Mouse (Mus musculus) CH12.LX (cell line): ENCODE results near the gene Oas1h. TPM values are rescaled to one million over a fixed set of nuclear protein-coding genes. Genes with fewer than 3 reads are reported as not detected.
A peak's percentile ranks its signal among the peaks of the same experiment; 100 is the strongest.

Source experiments
- DNase-seq: peaks from one replicate; pipeline ENCODE4 v3.0.0-alpha.2; 2013; ENCODE audit errors: extremely low read depth
- H3K27ac ChIP-seq: 2 replicates; pipeline ENCODE4 v1.5.1; 2012; ENCODE audit warnings: low read depth, mild to moderate bottlenecking, control low read depth, moderate library complexity; ENCODE audit not compliant: insufficient read depth
- H3K27me3 ChIP-seq: replicated peaks from 2 replicates; pipeline ENCODE3; 2012; ENCODE audit warnings: inconsistent platforms
- H3K36me3 ChIP-seq, 2 experiments: replicated peaks in 1 of 2; 2 replicates each; pipeline versions ENCODE3 to v1.6.1; 2012; ENCODE audit warnings: inconsistent platforms in 1 of 2, low read length in 1 of 2, mild to moderate bottlenecking in 1 of 2, mixed read lengths in 1 of 2, moderate library complexity in 1 of 2; ENCODE audit not compliant: control insufficient read depth in 1 of 2, insufficient read depth in 1 of 2
- H3K4me1 ChIP-seq, 2 experiments: 2 replicates each; pipeline ENCODE4 v1.6.1; 2012; ENCODE audit warnings: inconsistent platforms in 1 of 2, moderate library complexity in 1 of 2; ENCODE audit not compliant: insufficient read depth in 2 of 2, control insufficient read depth in 1 of 2
- H3K4me2 ChIP-seq: 2 replicates; pipeline ENCODE4 v1.6.1; 2012; ENCODE audit warnings: low read depth, mild to moderate bottlenecking, control low read depth; ENCODE audit not compliant: poor library complexity, insufficient read depth, severe bottlenecking
- H3K4me3 ChIP-seq, 3 experiments: fragments of 150-350 bp in 1 of 3; sonication (generic) in 1 of 3; replicated peaks in 1 of 3; 2 replicates each; pipeline versions ENCODE3 to v1.5.1; 2011 to 2012; ENCODE audit warnings: low read depth in 2 of 3, low read length in 2 of 3, mild to moderate bottlenecking in 2 of 3, moderate library complexity in 2 of 3, control low read depth in 1 of 3, improper control_type of control experiment in 1 of 3, inconsistent platforms in 1 of 3, mixed read lengths in 1 of 3; ENCODE audit not compliant: poor library complexity in 1 of 3
- H3K79me2 ChIP-seq: replicated peaks from 2 replicates; pipeline ENCODE4 v1.6.1; 2012; ENCODE audit warnings: mild to moderate bottlenecking, moderate library complexity; ENCODE audit not compliant: control insufficient read depth, poor library complexity, insufficient read depth, severe bottlenecking; ENCODE audit errors: extremely low read depth
- H3K9ac ChIP-seq: 2 replicates; pipeline ENCODE4 v1.6.1; 2012; ENCODE audit warnings: low read depth, mild to moderate bottlenecking, control low read depth, moderate library complexity; ENCODE audit not compliant: insufficient read depth
- H3K9me3 ChIP-seq: replicated peaks from 2 replicates; pipeline ENCODE3; 2012; ENCODE audit warnings: low read length, inconsistent platforms, mixed read lengths
- CHD1 ChIP-seq: IDR thresholded peaks from 2 replicates; pipeline ENCODE4 v1.6.1; 2012; ENCODE audit warnings: low read depth, low read length, improper control_type of control experiment, inconsistent platforms
- CTCF ChIP-seq, 2 experiments: IDR thresholded peaks in 1 of 2; conservative IDR thresholded peaks in 1 of 2; 2 replicates each; pipeline ENCODE4 v1.5.1; 2011 to 2012; ENCODE audit warnings: low read depth in 2 of 2, low read length in 2 of 2, improper control_type of control experiment in 1 of 2, inconsistent platforms in 1 of 2, mild to moderate bottlenecking in 1 of 2, moderate library complexity in 1 of 2
- E2F4 ChIP-seq: IDR thresholded peaks from 2 replicates; pipeline ENCODE4 v1.6.1; 2011; ENCODE audit warnings: low read depth, low read length, improper control_type of control experiment; ENCODE audit not compliant: insufficient replicate concordance
- GABPA ChIP-seq: IDR thresholded peaks from 2 replicates; pipeline ENCODE4 v1.6.1; 2012; ENCODE audit warnings: low read depth, low read length, improper control_type of control experiment, inconsistent platforms; ENCODE audit not compliant: insufficient replicate concordance
- MEF2A ChIP-seq: IDR thresholded peaks from 2 replicates; pipeline ENCODE4 v1.6.1; 2014; ENCODE audit warnings: low read depth, mild to moderate bottlenecking, inconsistent platforms, low read length, improper control_type of control experiment, borderline replicate concordance
- MXI1 ChIP-seq: IDR thresholded peaks from 2 replicates; pipeline ENCODE4 v1.6.1; 2011; ENCODE audit warnings: mild to moderate bottlenecking, low read depth, low read length, improper control_type of control experiment
- MYC ChIP-seq: IDR thresholded peaks from 2 replicates; pipeline ENCODE4 v1.6.1; 2011; ENCODE audit warnings: low read depth, mild to moderate bottlenecking, improper control_type of control experiment, low read length
- RAD21 ChIP-seq: IDR thresholded peaks from 2 replicates; pipeline ENCODE4 v1.6.1; 2011; ENCODE audit warnings: low read depth, mild to moderate bottlenecking, low read length, improper control_type of control experiment, moderate library complexity
- SMC3 ChIP-seq: IDR thresholded peaks from 2 replicates; pipeline ENCODE4 v1.6.1; 2011; ENCODE audit warnings: low read depth, low read length, improper control_type of control experiment
- TCF12 ChIP-seq: IDR thresholded peaks from 2 replicates; pipeline ENCODE4 v1.6.1; 2014; ENCODE audit warnings: low read depth, mild to moderate bottlenecking, inconsistent platforms, low read length, improper control_type of control experiment
- ZC3H11A ChIP-seq: IDR thresholded peaks from 2 replicates; pipeline ENCODE4 v1.6.1; 2012; ENCODE audit warnings: low read depth, mild to moderate bottlenecking, inconsistent platforms, low read length, improper control_type of control experiment
- ZNF384 ChIP-seq: IDR thresholded peaks from 2 replicates; pipeline ENCODE4 v1.6.1; 2012; ENCODE audit warnings: low read depth, low read length, improper control_type of control experiment, inconsistent platforms
- dilution Hi-C: fragments of 300-500 bp; cut with MboI; formaldehyde crosslinking; loops from 2 replicates; pipeline ENCODE4 v1.14.3; 2020; ENCODE audit warnings: low sequenced_read_pairs; ENCODE audit not compliant: extremely low pct_unique_long_range_greater_than_20kb, extremely low pct_ligation_motif_present
- in situ Hi-C: fragments of 300-500 bp; cut with MboI; formaldehyde crosslinking; loops from 3 replicates; pipeline ENCODE4 v1.14.3; 2019; ENCODE audit warnings: low sequenced_read_pairs, low pct_ligation_motif_present, low pct_unique_long_range_greater_than_20kb, mixed read lengths
- polyA plus RNA-seq: library from polyadenylated mRNA; unstranded; fragments of >175 nt; gene quantifications from 2 replicates; pipeline ENCODE4 v1.2.1, GENCODE M21; 2012; ENCODE audit warnings: low read depth; ENCODE audit not compliant: insufficient read length
- total RNA-seq, 2 experiments: library from RNA; depleted of rRNA; stranded (reverse); fragments of 300-350 nt in 1 of 2; fragments of >200 nt in 1 of 2; gene quantifications; 2 replicates each; pipeline ENCODE4 v1.2.3; 2012 to 2014

Oas1h gene
- total and polyA plus RNA-seq, 3 experiments: not detected

- no peaks in the 10 kb centered on the region for H3K79me2 ChIP-seq
- no peak overlapping the region for H3K9ac ChIP-seq
- peak; percentile 37 to 76; a peak in 2 of 4 replicates for TF ChIP-seq CTCF (conservative IDR thresholded peaks at IDR 0.05 in 1 of 2, IDR thresholded peaks at IDR 0.05 in 1 of 2; ENCODE audit: low read depth in 2 of 2, low read length in 2 of 2)
- peak; percentile 53 for TF ChIP-seq SMC3
- TF ChIP-seq CHD1: no peak
- TF ChIP-seq RAD21: peak; percentile 59
- H3K4me1 ChIP-seq: no peaks in the 10 kb centered on the region
- H3K4me2 ChIP-seq: no peak overlapping the region
- no peak overlapping the region for H3K27ac ChIP-seq
- DNase-seq: peak; percentile 48
- no peaks in the 10 kb centered on the region for H3K36me3 ChIP-seq
- H3K27me3 ChIP-seq: peaks cover 67% of the 10 kb centered on the region
- peaks cover 4% of the 10 kb centered on the region for H3K9me3 ChIP-seq
- in situ Hi-C loops: no loop called here
- no peak overlapping the region for H3K4me3 ChIP-seq
- dilution Hi-C loops: no loop called here
Measured at GRCm38 (mm10) chr5:120865336-120865860, 4.2 kb downstream of the Oas1h start.

GRCm38 (mm10) chr5:120869436-120870015 lies 8.3 kb downstream of the Oas1h start:
- Histone ChIP-seq H3K79me2 (no peaks in the 10 kb centered on the region), H3K4me2 (no peak overlapping the region), H3K27ac (no peak overlapping the region), H3K9me3 (peaks cover 4% of the 10 kb centered on the region), H3K27me3 (peaks cover 86% of the 10 kb centered on the region), H3K4me3 (no peak overlapping the region), H3K9ac (no peak overlapping the region), H3K36me3 (no peaks in the 10 kb centered on the region), H3K4me1 (no peaks in the 10 kb centered on the region)
- no peak for DNase-seq
- dilution Hi-C loops: no loop called here
- no peak for TF ChIP-seq SMC3
- in situ Hi-C loops: no loop called here

- H3K27me3 ChIP-seq: peaks cover 82% of the 10 kb centered on the region
- no peak overlapping the region for H3K4me2 ChIP-seq
- H3K27ac ChIP-seq: no peak overlapping the region
- no peaks in the 10 kb centered on the region for H3K36me3 ChIP-seq
- H3K9ac ChIP-seq: no peak overlapping the region
- dilution Hi-C loops (no loop called here), in situ Hi-C loops (no loop called here)
- no peaks in the 10 kb centered on the region for H3K79me2 ChIP-seq
- H3K4me1 ChIP-seq: no peaks in the 10 kb centered on the region
- H3K4me3 ChIP-seq: no peak overlapping the region
- TF ChIP-seq MXI1 (no peak), MEF2A (no peak), MYC (no peak), TCF12 (no peak), RAD21 (no peak), CTCF (conservative IDR thresholded peaks at IDR 0.05 in 1 of 2, IDR thresholded peaks at IDR 0.05 in 1 of 2; ENCODE audit: low read depth in 2 of 2, low read length in 2 of 2) (no peak), ZC3H11A (no peak), SMC3 (no peak), ZNF384 (no peak), E2F4 (no peak), GABPA (no peak)
- TF ChIP-seq, all 38 proteins: peak for 0
- peaks cover 4% of the 10 kb centered on the region for H3K9me3 ChIP-seq
- no peak for DNase-seq
Measured at GRCm38 (mm10) chr5:120870081-120870480, 8.9 kb downstream of the Oas1h start.
